Mouse (Mus musculus): Measurements from ENCODE around the gene Flna. TPM values are rescaled to one million over a fixed set of nuclear protein-coding genes. Genes with fewer than 3 reads are reported as not detected.
A peak's percentile ranks its signal among the peaks of the same experiment; 100 is the strongest.

The Flna gene
- polyA plus RNA-seq (2012; rRNA removed) = 125 and 161 TPM in 2 replicates

DNA sequence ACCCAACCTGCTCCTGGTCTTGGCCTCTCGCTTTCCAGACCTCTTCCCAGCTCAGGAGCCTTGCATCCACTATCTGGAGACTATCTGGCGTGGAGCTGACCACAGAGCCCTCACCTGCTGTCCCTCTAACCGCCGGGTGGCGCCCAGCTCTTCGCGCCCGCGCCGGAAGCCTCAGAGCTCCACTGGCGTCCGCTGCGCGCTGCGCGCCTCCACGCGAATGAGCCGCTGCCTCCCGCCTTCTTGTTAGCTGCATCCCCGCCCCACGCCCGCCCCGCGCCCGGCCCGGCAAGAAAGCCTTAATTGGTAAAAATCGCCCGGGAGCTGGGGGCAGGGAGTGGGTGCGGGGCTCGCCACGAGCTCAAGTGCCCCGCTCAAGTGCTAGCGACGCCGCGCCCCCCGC, at the start of gene Flna:
Gene Flna (minus strand): TSS at position 206 of the 400 bp plus-strand sequence.
- no peak for TF ChIP-seq POLR2A (IDR thresholded peaks at IDR 0.05; ENCODE audit: low read depth, low read length)
- TF ChIP-seq CTCF (conservative IDR thresholded peaks at IDR 0.05; ENCODE audit: insufficient read depth, insufficient read length, low read depth, low read length) = peak; percentile 37
- H3K27me3 ChIP-seq (replicated peaks; ENCODE audit: control insufficient read depth, insufficient read depth, low read length) = no peaks in the 10 kb centered on the region
- 1% methylated on average over 27 of the region's 38 CpGs for WGBS
- H3K4me3 ChIP-seq (ENCODE audit: insufficient read depth, low read depth, low read length) = peak within 1 kb of the TSS; percentile 59
- H3K27ac ChIP-seq (ENCODE audit: insufficient read depth, low read depth, low read length) = peak within 1 kb of the TSS; percentile 20; the same call in 1 of the 2 replicates
- H3K4me1 ChIP-seq (ENCODE audit: control insufficient read depth, insufficient read depth, low read length) = peaks cover 3% of the 10 kb centered on the region
- peak; percentile 72 for DNase-seq
- H3K36me3 ChIP-seq (ENCODE audit: control insufficient read depth, insufficient read depth, low read length) = no peaks in the 10 kb centered on the region

DNA sequence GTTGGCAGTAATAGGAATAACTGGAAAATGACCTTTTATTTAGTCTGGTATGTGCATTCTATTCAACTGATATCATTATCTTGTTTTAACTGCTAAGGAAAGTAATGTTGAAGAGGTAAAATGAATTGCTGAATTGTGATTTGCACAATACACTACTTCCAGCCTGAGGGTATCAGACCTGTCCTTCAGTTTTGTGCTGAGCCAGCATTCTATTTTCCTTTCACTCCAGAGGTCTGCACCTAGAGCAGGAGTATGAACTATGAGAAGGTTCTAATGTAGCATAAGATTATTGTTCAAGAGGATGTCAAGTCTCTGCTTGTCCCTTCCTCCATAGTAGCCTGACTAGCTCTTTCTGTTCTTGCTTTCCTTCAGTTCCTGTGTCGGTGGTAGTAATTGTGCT, 48.7 kb upstream of the Flna start:
- 93% methylated on average over 1 of the region's 1 CpGs for WGBS
- no peaks in the 10 kb centered on the region for H3K27me3 ChIP-seq (replicated peaks; ENCODE audit: control insufficient read depth, insufficient read depth, low read length)
- DNase-seq = no peak
- H3K4me1 ChIP-seq (ENCODE audit: control insufficient read depth, insufficient read depth, low read length) = no peaks in the 10 kb centered on the region
- H3K36me3 ChIP-seq (ENCODE audit: control insufficient read depth, insufficient read depth, low read length) = peaks cover 1% of the 10 kb centered on the region; the same call in 1 of the 2 replicates
- H3K27ac ChIP-seq (ENCODE audit: insufficient read depth, low read depth, low read length) = no peak overlapping the region
- no peak overlapping the region for H3K4me3 ChIP-seq (ENCODE audit: insufficient read depth, low read depth, low read length)
- TF ChIP-seq CTCF (conservative IDR thresholded peaks at IDR 0.05; ENCODE audit: insufficient read depth, insufficient read length, low read depth, low read length) (no peak), POLR2A (IDR thresholded peaks at IDR 0.05; ENCODE audit: low read depth, low read length) (no peak)

GRCm38 (mm10) chrX:74296538-74297448, 47.2 kb upstream of the Flna start, which contains the start of gene Atp6ap1:
Gene Atp6ap1 (plus strand): TSS chrX:74297097.
- WGBS = under 1% methylated on average over 37 of the region's 37 CpGs
- DNase-seq = peak; percentile 98
- no peaks in the 10 kb centered on the region for H3K36me3 ChIP-seq (ENCODE audit: control insufficient read depth, insufficient read depth, low read length)
- peak within 1 kb of the TSS; percentile 58 for H3K27ac ChIP-seq (ENCODE audit: insufficient read depth, low read depth, low read length)
- peak within 1 kb of the TSS; percentile 98 for H3K4me3 ChIP-seq (ENCODE audit: insufficient read depth, low read depth, low read length)
- H3K27me3 ChIP-seq (replicated peaks; ENCODE audit: control insufficient read depth, insufficient read depth, low read length) = no peaks in the 10 kb centered on the region
- TF ChIP-seq POLR2A (IDR thresholded peaks at IDR 0.05; ENCODE audit: low read depth, low read length) (peak; percentile 56), CTCF (conservative IDR thresholded peaks at IDR 0.05; ENCODE audit: insufficient read depth, insufficient read length, low read depth, low read length) (no peak)
- no peaks in the 10 kb centered on the region for H3K4me1 ChIP-seq (ENCODE audit: control insufficient read depth, insufficient read depth, low read length)

DNA sequence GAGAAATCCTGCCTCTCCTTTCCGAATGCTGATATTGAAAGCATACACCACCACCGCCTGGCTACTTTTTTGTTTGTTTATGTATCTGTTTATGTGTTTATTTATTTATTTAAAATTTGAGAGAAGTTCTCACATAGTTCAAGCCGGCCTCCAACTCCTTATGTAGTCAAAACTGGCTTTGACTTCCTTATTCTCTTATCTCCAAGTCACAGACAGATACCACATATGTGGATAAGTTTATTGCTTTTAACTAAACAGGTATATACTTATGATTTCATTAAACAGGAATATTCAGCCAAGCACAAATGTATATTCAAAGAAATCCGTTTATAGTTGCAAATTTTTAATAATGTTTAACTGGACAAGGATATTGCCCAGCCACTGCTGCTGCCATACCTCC, 43.8 kb upstream of the Flna start:
- Histone ChIP-seq H3K4me1 (ENCODE audit: control insufficient read depth, insufficient read depth, low read length) (no peaks in the 10 kb centered on the region), H3K4me3 (ENCODE audit: insufficient read depth, low read depth, low read length) (no peak overlapping the region), H3K27ac (ENCODE audit: insufficient read depth, low read depth, low read length) (no peak overlapping the region), H3K27me3 (replicated peaks; ENCODE audit: control insufficient read depth, insufficient read depth, low read length) (no peaks in the 10 kb centered on the region), H3K36me3 (ENCODE audit: control insufficient read depth, insufficient read depth, low read length) (no peaks in the 10 kb centered on the region; the same call in 1 of the 2 replicates)
- 84% methylated on average over 4 of the region's 4 CpGs for WGBS
- DNase-seq = no peak
- TF ChIP-seq CTCF (conservative IDR thresholded peaks at IDR 0.05; ENCODE audit: insufficient read depth, insufficient read length, low read depth, low read length) (no peak), POLR2A (IDR thresholded peaks at IDR 0.05; ENCODE audit: low read depth, low read length) (no peak)

- H3K4me1 ChIP-seq (ENCODE audit: control insufficient read depth, insufficient read depth, low read length) = no peaks in the 10 kb centered on the region; the same call in 1 of the 2 replicates
- H3K27ac ChIP-seq (ENCODE audit: insufficient read depth, low read depth, low read length) = peak overlapping the region; percentile 93
- no peak for TF ChIP-seq CTCF (conservative IDR thresholded peaks at IDR 0.05; ENCODE audit: insufficient read depth, insufficient read length, low read depth, low read length)
- TF ChIP-seq POLR2A (IDR thresholded peaks at IDR 0.05; ENCODE audit: low read depth, low read length) = no peak
- peak overlapping the region; percentile 95 for H3K4me3 ChIP-seq (ENCODE audit: insufficient read depth, low read depth, low read length)
- no peaks in the 10 kb centered on the region for H3K36me3 ChIP-seq (ENCODE audit: control insufficient read depth, insufficient read depth, low read length)
- 2% methylated on average over 5 of the region's 5 CpGs for WGBS
- no peaks in the 10 kb centered on the region for H3K27me3 ChIP-seq (replicated peaks; ENCODE audit: control insufficient read depth, insufficient read depth, low read length)
- DNase-seq = no peak
Measured at GRCm38 (mm10) chrX:74283092-74283437, 33.4 kb upstream of the Flna start.

- 1% methylated on average over 39 of the region's 39 CpGs for WGBS
- no peaks in the 10 kb centered on the region for H3K36me3 ChIP-seq (ENCODE audit: control insufficient read depth, insufficient read depth, low read length)
- DNase-seq = peak; percentile 93
- TF ChIP-seq POLR2A (IDR thresholded peaks at IDR 0.05; ENCODE audit: low read depth, low read length) = peak; percentile 63
- no peak for TF ChIP-seq CTCF (conservative IDR thresholded peaks at IDR 0.05; ENCODE audit: insufficient read depth, insufficient read length, low read depth, low read length)
- no peaks in the 10 kb centered on the region for H3K27me3 ChIP-seq (replicated peaks; ENCODE audit: control insufficient read depth, insufficient read depth, low read length)
- H3K4me1 ChIP-seq (ENCODE audit: control insufficient read depth, insufficient read depth, low read length) = no peaks in the 10 kb centered on the region; the same call in 1 of the 2 replicates
- peak overlapping the region; percentile 95 for H3K4me3 ChIP-seq (ENCODE audit: insufficient read depth, low read depth, low read length)
- H3K27ac ChIP-seq (ENCODE audit: insufficient read depth, low read depth, low read length) = peak overlapping the region; percentile 93
Measured at GRCm38 (mm10) chrX:74282395-74283091, 32.9 kb upstream of the Flna start.
